Mouse (Mus musculus): ENCODE measurements around the gene 6030468B19Rik. TPM values are rescaled to one million over a fixed set of nuclear protein-coding genes. Genes with fewer than 3 reads are reported as not detected.

Gene 6030468B19Rik
- total RNA-seq, 2 experiments from 2014 or later, result not detected

- peak in 1 of 2 experiments; percentile 42 for DNase-seq
- intact Hi-C loops (cut with DNase I), result no loop called here
These were observed 51.0 kb downstream of the 6030468B19Rik start for GRCm38 (mm10) chr11:117848271-117848984.

GRCm38 (mm10) chr11:117848985-117849671 is 51.7 kb downstream of the 6030468B19Rik start, which contains the start of gene Birc5:
Gene Birc5 (plus strand): TSS chr11:117849251.
- intact Hi-C loops (cut with DNase I), result no loop called here
- peak; percentile 94 for DNase-seq

- no peak for DNase-seq
- intact Hi-C loops (cut with DNase I), result no loop called here
These were observed 55.4 kb downstream of the 6030468B19Rik start for GRCm38 (mm10) chr11:117852875-117853274.

GRCm38 (mm10) chr11:117854241-117854640 is 56.8 kb downstream of the 6030468B19Rik start:
- intact Hi-C loops (cut with DNase I), result no loop called here
- no peak for DNase-seq

- DNase-seq, result no peak
- intact Hi-C loops (cut with DNase I), result no loop called here
These were observed 57.9 kb downstream of the 6030468B19Rik start for GRCm38 (mm10) chr11:117855360-117855759.

GRCm38 (mm10) chr11:117855975-117856374 is 58.5 kb downstream of the 6030468B19Rik start:
- DNase-seq, result no peak

More at GRCm38 (mm10) chr11:117855975-117856374, 58.5 kb downstream of the 6030468B19Rik start:
- intact Hi-C loops (cut with DNase I), result no loop called here

Other genes starting within 250 kb of the 6030468B19Rik start
- gene Tnrc6c, start 143.4 kb upstream of the 6030468B19Rik start, total RNA-seq (2021), result 10 to 100 TPM; 15.0 to 19.6 TPM
- gene Tmc8, start 15.6 kb upstream of the 6030468B19Rik start, total RNA-seq (2021), result 1 to 10 TPM; 1.2 to 1.7 TPM
- gene Tmc6, start 15.5 kb upstream of the 6030468B19Rik start, total RNA-seq (2021), result 1 to 10 TPM; 5.8 to 5.9 TPM
- gene Gm20708, start 12.0 kb downstream of the 6030468B19Rik start, total RNA-seq (2021), result under 1 TPM; 0.57 to 0.89 TPM
- gene Syngr2, start 12.0 kb downstream of the 6030468B19Rik start, total RNA-seq (2021), result 100 to 1,000 TPM; 155 to 161 TPM
- gene Afmid, start 28.3 kb downstream of the 6030468B19Rik start, total RNA-seq (2021), result 1 to 10 TPM; 2.7 to 3.0 TPM
- gene Tk1, start 28.4 kb downstream of the 6030468B19Rik start, total RNA-seq (2021), result 1 to 10 TPM; 4.5 TPM
- gene Birc5, start 51.6 kb downstream of the 6030468B19Rik start, total RNA-seq (2021), result under 1 TPM; 0.74 to 0.84 TPM
- gene Tmem235, start 63.1 kb downstream of the 6030468B19Rik start, total RNA-seq (2021), result not detected
- gene Tha1, start 75.8 kb downstream of the 6030468B19Rik start, total RNA-seq (2021), result 1 to 10 TPM; 4.3 to 5.2 TPM
- 1 to 10 TPM; 1.8 to 4.7 TPM for gene Socs3, start 172.4 kb downstream of the 6030468B19Rik start, total RNA-seq (2021)
- 10 to 100 TPM; 17.9 to 18.9 TPM for gene Pgs1, start 188.6 kb downstream of the 6030468B19Rik start, total RNA-seq (2021)